Mouse (Mus musculus) embryonic facial prominence, embryonic 14.5 days (tissue): ENCODE data around the gene Simc1. TPM values are rescaled to one million over a fixed set of nuclear protein-coding genes. Genes with fewer than 3 reads are reported as not detected.
A peak's percentile ranks its signal among the peaks of the same experiment; 100 is the strongest.

Source experiments
- ATAC-seq: fragments of 200-750 bp; cut with Nextera tagmentation; 2 replicates; pipeline ENCODE4 v1.8.0; 2017; ENCODE audit warnings: low read depth, moderate number of reproducible peaks, moderate TSS enrichment
- DNase-seq: peaks from one replicate; pipeline ENCODE4 v3.0.0-alpha.2; 2015; ENCODE audit warnings: low spot score
- H3K27ac ChIP-seq: fragments of 300-500 bp; sonication (generic); replicated peaks from 2 replicates; pipeline ENCODE4 v1.5.1; 2014; ENCODE audit warnings: low read depth, mild to moderate bottlenecking, low read length, moderate library complexity
- H3K27me3 ChIP-seq: fragments of 300-500 bp; sonication (generic); replicated peaks from 2 replicates; pipeline ENCODE4 v1.6.1; 2014; ENCODE audit warnings: low read length; ENCODE audit not compliant: control insufficient read depth, insufficient read depth
- H3K36me3 ChIP-seq: fragments of 300-500 bp; sonication (generic); 2 replicates; pipeline ENCODE4 v1.6.1; 2014; ENCODE audit warnings: low read length, mixed read lengths; ENCODE audit not compliant: control insufficient read depth, insufficient read depth
- H3K4me1 ChIP-seq: fragments of 300-500 bp; sonication (generic); 2 replicates; pipeline ENCODE4 v1.6.1; 2014; ENCODE audit warnings: antibody characterized with exemption, low read length; ENCODE audit not compliant: control insufficient read depth, insufficient read depth
- H3K4me2 ChIP-seq: fragments of 300-500 bp; sonication (generic); 2 replicates; pipeline ENCODE4 v1.6.1; 2014; ENCODE audit warnings: low read depth, mild to moderate bottlenecking, low read length, moderate library complexity, mixed read lengths
- H3K4me3 ChIP-seq: fragments of 300-500 bp; sonication (generic); 2 replicates; pipeline ENCODE4 v1.5.1; 2014; ENCODE audit warnings: low read depth, mild to moderate bottlenecking, low read length
- H3K9ac ChIP-seq: fragments of 300-500 bp; sonication (generic); 2 replicates; pipeline ENCODE4 v1.6.1; 2014; ENCODE audit warnings: low read depth, mild to moderate bottlenecking, low read length, moderate library complexity, mixed read lengths
- H3K9me3 ChIP-seq: fragments of 300-500 bp; sonication (generic); 2 replicates; pipeline ENCODE4 v1.6.1; 2016; ENCODE audit warnings: low read length; ENCODE audit not compliant: control insufficient read depth
- WGBS: fragments of 180-500 bp; shearing (Covaris S2); extraction: QIAGEN DNeasy Blood & Tissue Kit; methylation state at CpG from one replicate; pipeline ENCODE4 v1.1.7; 2014; 5-methylcytosine and 5-hydroxymethylcytosine counted together
- polyA plus RNA-seq: library from polyadenylated mRNA; unstranded; fragments of >200 nt; fragmentation: Nextera tagmentation; extraction: Ambion mirVana; gene quantifications from 2 replicates; pipeline ENCODE4 v1.2.1, GENCODE M21; 2014

Simc1 gene
- polyA plus RNA-seq, 1 experiment from 2014 or later: 14.1 TPM

DNA sequence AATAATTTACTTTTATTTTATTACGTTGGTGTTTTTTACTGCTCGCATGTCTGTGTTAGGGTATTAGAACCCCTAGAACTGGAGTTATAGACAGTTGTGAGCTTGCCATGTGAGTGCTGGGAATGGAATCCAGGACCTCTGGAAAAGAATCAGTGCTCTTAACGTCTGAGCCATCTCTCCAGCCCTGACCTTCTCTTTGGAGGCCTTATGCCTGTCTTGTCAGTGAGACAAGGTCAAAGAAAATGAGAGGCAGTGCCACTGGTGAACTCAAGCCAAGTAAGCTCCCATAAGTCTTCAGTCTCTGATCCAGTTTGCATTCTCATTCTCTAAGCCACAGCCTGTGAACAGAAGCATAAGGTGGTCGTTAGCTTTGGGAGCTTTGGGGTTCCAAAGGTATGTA lies 67.2 kb downstream of the Simc1 start:
- ATAC-seq: no peak
- H3K27ac ChIP-seq: no peak overlapping the region
- H3K4me3 ChIP-seq: no peak overlapping the region
- no peak for DNase-seq
- H3K27me3 ChIP-seq: no peaks in the 10 kb centered on the region
- no peak overlapping the region for H3K9ac ChIP-seq
- H3K4me2 ChIP-seq: no peak overlapping the region
- no peaks in the 10 kb centered on the region for H3K36me3 ChIP-seq
- 71% methylated on average over 4 of the region's 4 CpGs for WGBS
- no peaks in the 10 kb centered on the region for H3K9me3 ChIP-seq
- H3K4me1 ChIP-seq: peaks cover 2% of the 10 kb centered on the region; the same call in 1 of the 2 replicates

DNA sequence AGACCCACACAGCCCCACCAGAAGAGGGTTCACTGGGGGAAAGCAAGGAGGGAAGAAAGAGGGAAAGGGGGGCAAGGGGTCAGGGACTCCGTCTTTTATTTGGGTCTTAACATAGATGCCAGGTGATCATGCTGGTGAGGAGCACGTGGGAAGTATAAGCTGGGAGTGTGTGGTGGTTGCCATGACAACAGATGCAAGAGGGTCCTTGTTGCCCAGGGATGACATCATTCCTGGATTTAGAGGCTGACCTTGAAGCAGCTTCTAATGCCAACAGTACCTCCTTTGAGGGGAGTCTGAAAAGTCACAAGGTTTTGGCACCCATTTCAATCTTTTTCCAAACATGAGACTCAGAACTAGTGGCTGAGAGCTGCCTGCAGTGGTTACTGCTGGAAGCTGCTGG lies 68.1 kb downstream of the Simc1 start:
- Histone ChIP-seq H3K4me1 (peaks cover 8% of the 10 kb centered on the region; the same call in 1 of the 2 replicates), H3K27ac (no peak overlapping the region), H3K27me3 (no peaks in the 10 kb centered on the region), H3K4me2 (no peak overlapping the region), H3K4me3 (no peak overlapping the region), H3K36me3 (no peaks in the 10 kb centered on the region), H3K9ac (no peak overlapping the region), H3K9me3 (no peaks in the 10 kb centered on the region)
- DNase-seq (peak; percentile 15), ATAC-seq (no peak)
- 49% methylated on average over 2 of the region's 2 CpGs for WGBS

DNA sequence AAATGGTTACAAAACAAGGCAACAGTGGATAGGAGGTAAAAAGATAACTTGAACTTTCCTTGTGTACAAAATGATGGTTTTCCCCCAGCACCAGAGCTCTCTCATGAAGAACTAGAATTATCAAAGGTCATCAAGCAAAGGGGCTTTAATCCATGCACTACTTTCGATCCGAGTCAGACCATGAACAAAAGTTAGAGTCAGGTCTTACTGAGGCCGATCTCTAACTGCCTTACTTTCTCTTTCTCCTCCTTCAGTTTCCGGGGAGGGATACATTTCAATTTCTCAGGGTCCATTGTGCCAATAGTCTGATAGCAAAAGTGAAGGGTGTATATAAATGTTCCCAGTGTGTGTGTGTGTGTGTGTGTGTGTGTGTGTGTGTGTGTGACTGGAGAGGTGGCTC lies 69.0 kb downstream of the Simc1 start:
- Histone ChIP-seq H3K27me3 (no peaks in the 10 kb centered on the region), H3K9me3 (no peaks in the 10 kb centered on the region)

DNA sequence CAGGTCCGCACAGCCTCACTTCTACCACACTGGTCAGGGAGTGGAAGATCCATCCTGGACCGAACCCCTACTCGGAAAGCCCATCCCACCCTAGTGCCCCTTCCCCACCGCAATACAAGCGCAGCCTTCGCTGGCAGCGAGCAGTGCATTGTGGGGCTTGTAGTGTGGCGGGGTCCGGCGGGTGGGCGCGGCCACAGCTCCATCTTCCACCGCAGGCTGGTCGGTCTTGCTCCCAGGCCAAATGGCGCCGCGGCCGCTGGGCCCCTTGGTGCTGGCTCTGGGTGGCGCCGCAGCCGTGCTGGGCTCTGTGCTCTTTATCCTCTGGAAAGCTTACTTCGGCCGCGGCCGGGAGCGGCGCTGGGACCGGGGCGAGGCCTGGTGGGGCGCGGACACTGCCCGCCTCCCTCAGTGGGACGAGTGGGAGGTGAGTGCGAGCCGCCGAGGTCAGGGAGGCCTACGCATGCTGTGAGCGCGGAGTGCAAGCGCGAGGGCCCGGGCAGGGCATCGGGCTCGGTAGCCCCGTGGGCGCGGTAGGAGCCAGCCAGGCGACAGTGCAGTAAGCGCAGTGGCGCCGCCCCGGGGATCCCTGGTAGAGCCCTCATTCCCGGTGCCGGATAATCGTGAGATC lies 71.4 kb downstream of the Simc1 start, which contains the start of gene Arl10:
Gene Arl10 (plus strand): TSS at position 162 of the 628 bp plus-strand sequence.
- WGBS: under 1% methylated on average over 53 of the region's 55 CpGs
- peak; percentile 87 for DNase-seq
- H3K4me1 ChIP-seq: peaks cover 8% of the 10 kb centered on the region; the same call in 1 of the 2 replicates
- H3K9me3 ChIP-seq: no peaks in the 10 kb centered on the region
- H3K27me3 ChIP-seq: no peaks in the 10 kb centered on the region
- 0 out of 2 replicates have a peak within 1 kb of the TSS, but pooled peaks have one; percentile 22 for H3K27ac ChIP-seq
- peak within 1 kb of the TSS; percentile 76 for H3K4me3 ChIP-seq
- peak within 1 kb of the TSS; percentile 70 for H3K4me2 ChIP-seq
- H3K36me3 ChIP-seq: peaks cover 22% of the 10 kb centered on the region
- ATAC-seq: peak; percentile 96
- H3K9ac ChIP-seq: peak within 1 kb of the TSS; percentile 82

More for the DNA sequence above, 69.0 kb downstream of the Simc1 start:
- Histone ChIP-seq H3K9ac (no peak overlapping the region), H3K4me3 (no peak overlapping the region), H3K4me1 (peaks cover 8% of the 10 kb centered on the region; the same call in 1 of the 2 replicates), H3K4me2 (no peak overlapping the region), H3K27ac (no peak overlapping the region), H3K36me3 (peaks cover 5% of the 10 kb centered on the region; the same call in 1 of the 2 replicates)
- ATAC-seq (no peak), DNase-seq (no peak)
- WGBS: 83% methylated on average over 4 of the region's 4 CpGs

DNA sequence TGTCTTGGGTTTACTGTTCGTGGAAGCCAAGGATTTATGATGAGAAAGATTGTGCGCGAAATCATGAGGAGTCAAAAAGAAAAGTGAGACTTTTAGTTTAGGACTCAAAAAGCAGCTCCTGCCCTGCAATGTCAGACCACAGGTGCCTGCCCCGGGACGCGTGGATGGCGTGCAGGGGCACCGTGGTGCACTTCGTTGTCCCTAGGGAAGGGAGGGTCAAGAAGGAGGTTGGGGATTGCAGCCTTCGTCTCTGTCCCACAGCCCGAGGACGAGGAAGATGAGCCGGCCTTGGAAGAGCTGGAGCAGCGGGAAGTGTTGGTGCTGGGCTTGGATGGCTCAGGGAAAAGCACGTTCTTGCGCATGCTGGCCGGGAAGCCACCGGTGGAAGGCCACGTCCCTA lies 71.9 kb downstream of the Simc1 start:
- Histone ChIP-seq H3K4me2 (peak overlapping the region; percentile 70), H3K4me1 (peaks cover 8% of the 10 kb centered on the region; the same call in 1 of the 2 replicates), H3K9me3 (no peaks in the 10 kb centered on the region), H3K27ac (0 out of 2 replicates have a peak overlapping the region, but pooled peaks have one; percentile 22), H3K4me3 (peak overlapping the region; percentile 76), H3K36me3 (peaks cover 26% of the 10 kb centered on the region), H3K27me3 (no peaks in the 10 kb centered on the region), H3K9ac (peak overlapping the region; percentile 82)
- ATAC-seq: no peak; the same call in 1 of the 2 replicates
- DNase-seq: no peak
- WGBS: 2% methylated on average over 19 of the region's 19 CpGs

DNA sequence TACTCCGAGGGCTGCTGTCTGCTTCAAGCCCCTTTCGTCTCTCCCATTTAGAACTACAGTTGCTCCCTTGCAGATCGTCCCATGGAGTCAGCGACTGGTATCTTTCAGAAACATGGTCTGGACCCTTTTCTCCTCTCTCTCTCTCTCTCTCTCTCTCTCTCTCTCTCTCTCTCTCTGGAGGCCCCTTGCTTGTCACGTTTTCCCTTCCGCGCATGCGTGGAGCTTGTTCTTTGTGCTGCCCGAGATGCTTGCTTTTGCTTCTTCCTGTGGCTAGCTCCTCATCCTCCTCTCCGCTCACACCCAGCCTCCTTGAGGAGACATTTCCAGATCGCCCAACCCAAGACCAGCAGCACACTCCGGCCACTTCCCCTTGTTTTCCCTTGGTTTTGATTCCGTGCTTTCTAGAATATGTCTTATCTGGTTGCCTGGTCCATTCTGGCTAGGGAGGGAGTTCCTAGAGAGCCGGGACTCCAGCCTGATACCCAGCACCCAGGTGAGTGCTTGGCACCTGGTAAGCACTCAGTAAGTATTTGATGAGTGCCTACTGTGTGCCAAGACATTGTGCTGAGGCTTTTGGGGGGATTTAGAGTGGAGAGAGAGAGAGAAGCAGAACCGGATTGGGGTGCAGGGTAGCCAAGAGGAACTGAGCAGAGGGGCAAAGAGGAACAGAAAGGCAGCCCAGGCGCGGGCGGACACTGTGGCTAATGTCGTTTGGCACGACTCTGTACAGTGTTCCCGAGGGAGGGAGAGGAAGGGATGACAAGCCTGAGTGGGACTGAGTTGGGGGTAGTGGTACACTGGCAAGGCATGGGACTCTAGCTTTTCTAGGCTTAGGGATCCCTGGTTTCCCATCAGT lies 74.3 kb downstream of the Simc1 start:
- Histone ChIP-seq H3K27me3 (no peaks in the 10 kb centered on the region), H3K9ac (no peak overlapping the region), H3K27ac (no peak overlapping the region), H3K36me3 (peaks cover 50% of the 10 kb centered on the region), H3K9me3 (no peaks in the 10 kb centered on the region), H3K4me1 (peaks cover 8% of the 10 kb centered on the region; the same call in 1 of the 2 replicates), H3K4me3 (no peak overlapping the region), H3K4me2 (no peak overlapping the region)
- DNase-seq (no peak), ATAC-seq (no peak)
- WGBS: 84% methylated on average over 21 of the region's 21 CpGs

DNA sequence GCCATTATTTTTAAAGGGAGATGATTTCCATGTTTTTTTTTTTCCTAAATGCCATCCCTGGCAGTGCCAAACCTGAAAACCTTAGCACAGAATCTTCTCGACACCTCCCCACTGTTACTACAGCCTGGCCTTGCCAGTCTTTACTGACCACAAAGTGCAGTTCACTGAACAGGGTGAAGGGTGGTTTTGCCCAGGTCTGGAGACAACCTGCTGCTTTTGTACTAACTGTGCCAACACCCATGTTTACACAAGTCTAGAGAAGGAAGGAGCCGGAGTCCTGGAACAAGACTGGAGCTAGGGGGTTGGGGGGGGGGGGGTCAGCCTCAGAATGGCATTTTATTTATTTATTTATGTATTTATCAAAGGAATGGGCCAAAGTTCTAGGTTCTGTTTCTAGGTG lies 77.8 kb downstream of the Simc1 start:
- Histone ChIP-seq H3K4me2 (no peak overlapping the region), H3K4me1 (no peaks in the 10 kb centered on the region), H3K9ac (no peak overlapping the region), H3K27me3 (no peaks in the 10 kb centered on the region), H3K27ac (no peak overlapping the region), H3K4me3 (no peak overlapping the region), H3K36me3 (peaks cover 85% of the 10 kb centered on the region), H3K9me3 (no peaks in the 10 kb centered on the region)
- DNase-seq: no peak
- ATAC-seq: no peak
- WGBS: 86% methylated on average over 2 of the region's 2 CpGs

DNA sequence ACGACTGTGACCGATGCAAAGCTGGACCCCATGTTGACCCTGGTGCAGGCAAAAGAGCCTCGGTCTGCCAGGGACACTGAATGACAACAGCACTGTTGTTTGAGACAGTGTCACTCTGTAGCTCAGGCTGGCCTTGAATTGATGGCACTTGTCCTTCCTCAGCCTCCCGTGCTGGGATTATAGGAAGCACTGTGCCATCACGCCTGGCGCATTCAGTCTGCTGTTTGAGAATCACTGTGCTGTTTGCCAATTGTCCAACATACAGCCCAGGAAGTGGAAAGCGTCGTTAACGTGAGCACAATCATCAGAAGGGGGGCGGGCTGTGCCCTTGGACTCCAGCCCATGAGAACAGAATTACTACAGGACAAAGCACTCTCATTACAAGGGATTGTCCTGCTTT lies 78.5 kb downstream of the Simc1 start:
- no peak overlapping the region for H3K4me2 ChIP-seq
- H3K36me3 ChIP-seq: peaks cover 87% of the 10 kb centered on the region
- no peak for ATAC-seq
- no peaks in the 10 kb centered on the region for H3K9me3 ChIP-seq
- no peak overlapping the region for H3K4me3 ChIP-seq
- no peak overlapping the region for H3K27ac ChIP-seq
- no peaks in the 10 kb centered on the region for H3K4me1 ChIP-seq
- no peaks in the 10 kb centered on the region for H3K27me3 ChIP-seq
- WGBS: 80% methylated on average over 10 of the region's 10 CpGs
- DNase-seq: no peak
- no peak overlapping the region for H3K9ac ChIP-seq
